8 mouse cellular contexts compared by ENCODE assay signal in genomic region chr10:81266211-81267105, GRCm38 (mm10). TPM values are rescaled to one million over a fixed set of nuclear protein-coding genes. Genes with fewer than 3 reads are reported as not detected.
A peak's percentile ranks its signal among the peaks of the same experiment; 100 is the strongest.
DNase-seq lines count a peak whose midpoint lies in the region; ATAC-seq lines count a peak whose summit lies in the region.

Mrpl54 (minus strand) TSS chr10:81266934.
Apba3 (plus strand) TSS chr10:81266960.

- DNase-seq in adipocyte (ENCODE audit: low spot score), result peak; percentile 98
- peak; percentile 99 for DNase-seq in embryo, embryonic 10 days (ENCODE audit: low spot score)
- DNase-seq in gastrocnemius, postnatal 14 days, result peak; percentile 97
- DNase-seq in left cerebral cortex, postnatal 10 days (ENCODE audit: extremely low spot score in 1 of 2, low spot score in 2 of 2), result peak; percentile 93 to 97
- peak; percentile 96 for DNase-seq in right cerebral cortex, postnatal 25 days
- DNase-seq in urinary bladder, postnatal 4 days (ENCODE audit: low spot score in 2 of 2), result peak; percentile 94

- intact Hi-C loops in gastrocnemius, postnatal 14 days (cut with DNase I; ENCODE audit: low total_unique reads), result no loop called here
- intact Hi-C loops in left cerebral cortex, postnatal 10 days (cut with DNase I), result no loop called here

- peak; percentile 87 for ATAC-seq in inflammation-experienced regulatory T-cells, adult 6 months
- peak; percentile 76 for ATAC-seq in megakaryocyte-erythroid progenitor cell, adult 5-6 weeks (replicated peaks; ENCODE audit: low FRiP score, low TSS enrichment, poor library complexity, severe bottlenecking)

RNA-seq across cellular contexts. Expression of gene Mrpl54, which starts in this region (rescaled TPM):
- 10 to 100 TPM; 93.1 to 99.9 TPM for total RNA-seq in gastrocnemius, postnatal 14 days (2021)
- 100 to 1,000 TPM; 111 to 148 (median 127) TPM for polyA plus RNA-seq in inflammation-experienced regulatory T-cells, adult 6 months (2017; shearing (Covaris generic))
- total RNA-seq in left cerebral cortex, postnatal 10 days (2021), result 10 to 100 TPM; 47.8 to 52.7 TPM
- total RNA-seq in megakaryocyte-erythroid progenitor cell, adult 5-6 weeks (2014; fragmentation: Nextera tagmentation), result 130 and 158 TPM in 2 replicates
- total RNA-seq in megakaryocyte-erythroid progenitor cell, adult 5-6 weeks (2017), result 157 and 212 TPM in 2 replicates

RNA-seq across cellular contexts. Expression of gene Apba3, which starts in this region (rescaled TPM):
- 10 to 100 TPM; 62.8 to 71.1 TPM for total RNA-seq in gastrocnemius, postnatal 14 days (2021)
- polyA plus RNA-seq in inflammation-experienced regulatory T-cells, adult 6 months (2017; shearing (Covaris generic)), result 10 to 100 TPM in 2 of 3 experiments, 1 to 10 TPM in 1; 9.9 to 12.4 (median 12.3) TPM
- 10 to 100 TPM; 23.7 to 32.6 TPM for total RNA-seq in left cerebral cortex, postnatal 10 days (2021)
- total RNA-seq in megakaryocyte-erythroid progenitor cell, adult 5-6 weeks (2014; fragmentation: Nextera tagmentation), result 28.9 and 32.6 TPM in 2 replicates
- 2.6 and 16.7 TPM in 2 replicates for total RNA-seq in megakaryocyte-erythroid progenitor cell, adult 5-6 weeks (2017)

Comparison
In these comparisons a context has a peak if more than half of its experiments do, and no peak if none do; other contexts are left out.
1. Peak in every context shown above with its lines: DNase-seq and ATAC-seq.